Mouse (Mus musculus) mouse embryonic stem cell (cell line): ENCODE measurements around the gene Apoe.

Experiments
- in situ Hi-C, 2 experiments: fragments of 300-500 bp; cut with MboI; formaldehyde crosslinking; loops; 1 replicate in 1 of 2; 3 replicates in 1 of 2; pipeline ENCODE4 v1.14.3; 2019 to 2020; ENCODE audit warnings: low sequenced_read_pairs in 2 of 2, low pct_unique_long_range_greater_than_20kb in 1 of 2, mixed read lengths in 1 of 2; ENCODE audit not compliant: unreplicated experiment in 1 of 2

The Apoe gene

GRCm38 (mm10) chr7:19680702-19681101, 18.3 kb downstream of the Apoe start:
- in situ Hi-C loops: no loop called here

GRCm38 (mm10) chr7:19678901-19679300, 20.1 kb downstream of the Apoe start:
- in situ Hi-C loops: no loop called here

GRCm38 (mm10) chr7:19677872-19678271, 21.1 kb downstream of the Apoe start, which contains the start of gene Apoc2:
Gene Apoc2, minus strand, starts transcription at chr7:19677941.
- in situ Hi-C loops: no loop called here

- in situ Hi-C loops: no loop called here
Observed at GRCm38 (mm10) chr7:19676662-19677061, 22.3 kb downstream of the Apoe start.

GRCm38 (mm10) chr7:19675824-19676223, 23.2 kb downstream of the Apoe start:
- in situ Hi-C loops: no loop called here

GRCm38 (mm10) chr7:19673083-19673699, 25.8 kb downstream of the Apoe start:
- in situ Hi-C loops: no loop called here

GRCm38 (mm10) chr7:19671511-19671910, 27.5 kb downstream of the Apoe start:
- in situ Hi-C loops: no loop called here

- in situ Hi-C loops: loop anchor here (5.0 kb wide), 1 partner anchor 43 kb away; no protein-coding TSS in a partner anchor
Observed at GRCm38 (mm10) chr7:19668947-19669721, 29.9 kb downstream of the Apoe start.

GRCm38 (mm10) chr7:19667434-19667833, 31.6 kb downstream of the Apoe start:
- in situ Hi-C loops: loop anchor here (5.0 kb wide), 1 partner anchor 45 kb away; no protein-coding TSS in a partner anchor

- in situ Hi-C loops: loop anchor here (5.0 kb wide), 1 partner anchor 46 kb away; no protein-coding TSS in a partner anchor
Observed at GRCm38 (mm10) chr7:19666750-19667149, 32.2 kb downstream of the Apoe start.

- in situ Hi-C loops: loop anchor here (5.0 kb wide), 1 partner anchor 47 kb away; no protein-coding TSS in a partner anchor
Observed at GRCm38 (mm10) chr7:19664955-19665841, 33.8 kb downstream of the Apoe start, which contains the start of gene Clptm1. Gene Clptm1, minus strand, starts transcription at chr7:19665033.

GRCm38 (mm10) chr7:19664455-19664954, 34.5 kb downstream of the Apoe start:
- in situ Hi-C loops: no loop called here

GRCm38 (mm10) chr7:19663940-19664339, 35.0 kb downstream of the Apoe start:
- in situ Hi-C loops: no loop called here

GRCm38 (mm10) chr7:19652614-19653013, 46.4 kb downstream of the Apoe start:
- in situ Hi-C loops: no loop called here

GRCm38 (mm10) chr7:19651063-19651786, 47.8 kb downstream of the Apoe start:
- in situ Hi-C loops: no loop called here
